Mouse (Mus musculus): ENCODE measurements at regions not wholly inside any gene's neighbourhood (a gene's known extent, or its start where the extent isn't known, plus 50 kb on each side); places are given as distances from the start of the nearest gene placed in this dataset.
"Not testable (repeated sequence)": the region's sequence is repeated elsewhere in the genome, so short reads cannot be mapped to it uniquely, and the experiment has no call there.

DNA sequence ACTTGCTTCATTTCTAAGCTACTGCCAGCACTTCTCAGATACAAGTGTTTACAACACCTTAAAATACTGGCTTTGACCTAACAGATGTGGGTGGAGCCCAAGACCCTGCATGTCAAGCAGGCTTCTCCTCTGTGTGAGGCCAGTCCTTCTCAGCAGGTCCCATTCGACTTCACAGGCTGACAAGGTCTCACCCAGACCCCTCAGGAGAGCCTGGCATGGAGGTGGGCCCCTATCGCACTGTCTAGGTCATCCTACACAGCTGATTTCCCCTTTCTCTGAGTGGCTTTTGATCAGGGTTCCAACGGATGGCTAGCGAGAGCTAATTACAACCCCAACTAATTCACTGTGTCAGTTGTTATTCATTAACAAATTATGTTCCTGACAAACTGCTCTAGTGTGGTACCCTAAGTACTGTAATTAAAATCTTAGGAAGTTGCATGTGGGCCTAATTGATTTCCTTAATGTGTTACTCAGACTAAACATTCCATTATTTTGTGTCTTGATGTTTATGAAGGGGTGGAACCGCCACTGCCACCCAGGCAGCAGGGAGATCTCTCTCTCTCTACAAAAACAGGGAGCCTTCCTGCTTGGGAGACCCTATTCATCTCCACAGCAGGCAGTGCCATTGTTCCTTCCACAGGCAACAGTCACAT lies 73.4 kb upstream of the Rad23b start:
- TF ChIP-seq CTCF (IDR thresholded peaks at IDR 0.05; ENCODE audit: extremely low read depth, insufficient read length, insufficient replicate concordance, low read depth, low read length) (no peak), POLR2A (IDR thresholded peaks at IDR 0.05; ENCODE audit: low read depth, low read length) (no peak)
- H3K4me1 ChIP-seq (ENCODE audit: control insufficient read depth, insufficient read depth, insufficient read length, low read length) = no peaks in the 10 kb centered on the region
- WGBS = 33% methylated on average over 5 of the region's 5 CpGs
- H3K27me3 ChIP-seq (ENCODE audit: control insufficient read depth, insufficient read depth, low read length) = no peaks in the 10 kb centered on the region
- H3K4me3 ChIP-seq (ENCODE audit: low read depth, low read length) = no peak overlapping the region
- H3K36me3 ChIP-seq (ENCODE audit: control insufficient read depth, insufficient read depth, low read length) = no peaks in the 10 kb centered on the region
- no peak overlapping the region for H3K27ac ChIP-seq (ENCODE audit: insufficient read depth, low read depth, low read length)

DNA sequence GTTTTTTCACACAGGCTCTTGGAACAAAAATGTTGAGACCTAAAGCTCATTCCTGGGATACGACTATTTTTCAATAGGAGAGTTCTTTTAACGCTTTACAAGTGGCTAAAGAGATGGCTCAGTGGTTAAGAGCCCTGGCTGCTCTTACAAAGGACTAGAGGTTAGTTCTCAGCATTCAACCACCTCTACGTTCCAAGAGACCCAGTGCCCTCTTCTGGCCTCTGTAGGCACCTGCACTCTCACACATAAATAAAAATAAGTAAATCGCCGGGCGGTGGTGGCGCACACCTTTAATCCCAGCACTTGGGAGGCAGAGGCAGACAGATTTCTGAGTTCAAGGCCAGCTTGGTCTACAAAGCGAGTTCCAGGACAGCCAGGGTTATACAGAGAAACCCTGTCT lies 70.5 kb upstream of the Rad23b start:
- WGBS = 91% methylated on average over 8 of the region's 8 CpGs
- not testable (repeated sequence) for H3K36me3 ChIP-seq (ENCODE audit: control insufficient read depth, insufficient read depth, low read length); H3K27ac ChIP-seq (ENCODE audit: insufficient read depth, low read depth, low read length); H3K27me3 ChIP-seq (ENCODE audit: control insufficient read depth, insufficient read depth, low read length); H3K4me3 ChIP-seq (ENCODE audit: low read depth, low read length); H3K4me1 ChIP-seq (ENCODE audit: control insufficient read depth, insufficient read depth, insufficient read length, low read length)

DNA sequence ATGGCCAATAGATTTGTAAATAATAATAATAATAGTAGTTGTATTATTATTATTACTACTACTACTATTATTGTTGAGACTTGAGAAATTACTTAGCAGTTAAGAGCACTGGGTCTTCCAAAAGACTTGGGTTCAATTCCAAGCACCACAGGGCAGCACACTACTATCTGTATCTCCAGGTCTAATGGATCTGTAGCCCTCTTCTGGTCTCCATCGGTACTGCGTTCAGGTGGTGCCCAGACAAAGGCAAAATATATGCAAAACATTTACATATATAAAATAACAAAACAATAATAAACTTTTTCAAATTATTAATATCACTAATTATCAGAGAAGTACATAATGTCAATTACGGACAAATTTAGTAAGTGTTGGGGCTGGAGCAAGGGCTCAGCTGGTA lies 69.1 kb upstream of the Rad23b start:
- H3K36me3 ChIP-seq (ENCODE audit: control insufficient read depth, insufficient read depth, low read length) = no peaks in the 10 kb centered on the region
- no peaks in the 10 kb centered on the region for H3K27me3 ChIP-seq (ENCODE audit: control insufficient read depth, insufficient read depth, low read length)
- H3K27ac ChIP-seq (ENCODE audit: insufficient read depth, low read depth, low read length) = no peak overlapping the region
- TF ChIP-seq CTCF (IDR thresholded peaks at IDR 0.05; ENCODE audit: extremely low read depth, insufficient read length, insufficient replicate concordance, low read depth, low read length) (no peak), POLR2A (IDR thresholded peaks at IDR 0.05; ENCODE audit: low read depth, low read length) (no peak)
- WGBS = 81% methylated on average over 3 of the region's 3 CpGs
- H3K4me3 ChIP-seq (ENCODE audit: low read depth, low read length) = no peak overlapping the region
- no peaks in the 10 kb centered on the region for H3K4me1 ChIP-seq (ENCODE audit: control insufficient read depth, insufficient read depth, insufficient read length, low read length)

DNA sequence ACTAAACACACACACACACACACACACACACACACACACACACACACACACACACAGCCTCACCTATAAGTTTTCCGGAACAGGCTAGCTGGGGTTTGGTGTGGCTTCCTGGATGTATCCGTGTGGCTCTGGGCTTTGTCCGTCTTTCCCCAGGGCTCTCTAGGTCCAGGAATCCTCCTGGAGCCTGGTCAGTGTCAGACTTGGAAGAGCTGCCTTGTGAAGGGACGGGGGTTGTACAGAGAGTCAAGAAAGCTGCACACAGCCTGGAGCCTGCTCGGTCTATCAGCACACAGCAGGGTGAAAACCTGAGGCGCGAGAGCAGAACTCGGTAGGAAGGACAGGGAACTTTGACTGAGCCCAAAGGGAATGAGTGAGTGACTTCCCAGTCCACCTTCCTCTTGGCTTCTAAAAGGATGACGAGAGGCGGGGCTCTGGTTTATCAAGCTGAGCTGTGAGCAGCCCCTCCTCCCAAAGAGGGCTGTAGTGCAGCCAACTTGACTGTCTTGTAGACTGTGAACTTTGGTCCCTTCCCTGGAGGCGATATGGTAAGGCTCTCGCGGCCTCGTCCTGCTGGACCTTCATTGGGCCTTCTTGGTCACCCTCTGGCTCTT lies 68.3 kb upstream of the Rad23b start:
- WGBS = 62% methylated on average over 14 of the region's 14 CpGs
- Histone ChIP-seq H3K27me3 (ENCODE audit: control insufficient read depth, insufficient read depth, low read length) (no peaks in the 10 kb centered on the region), H3K4me3 (ENCODE audit: low read depth, low read length) (no peak overlapping the region), H3K36me3 (ENCODE audit: control insufficient read depth, insufficient read depth, low read length) (no peaks in the 10 kb centered on the region), H3K27ac (ENCODE audit: insufficient read depth, low read depth, low read length) (no peak overlapping the region), H3K4me1 (ENCODE audit: control insufficient read depth, insufficient read depth, insufficient read length, low read length) (no peaks in the 10 kb centered on the region)
- TF ChIP-seq POLR2A (IDR thresholded peaks at IDR 0.05; ENCODE audit: low read depth, low read length) (no peak), CTCF (IDR thresholded peaks at IDR 0.05; ENCODE audit: extremely low read depth, insufficient read length, insufficient replicate concordance, low read depth, low read length) (no peak)

DNA sequence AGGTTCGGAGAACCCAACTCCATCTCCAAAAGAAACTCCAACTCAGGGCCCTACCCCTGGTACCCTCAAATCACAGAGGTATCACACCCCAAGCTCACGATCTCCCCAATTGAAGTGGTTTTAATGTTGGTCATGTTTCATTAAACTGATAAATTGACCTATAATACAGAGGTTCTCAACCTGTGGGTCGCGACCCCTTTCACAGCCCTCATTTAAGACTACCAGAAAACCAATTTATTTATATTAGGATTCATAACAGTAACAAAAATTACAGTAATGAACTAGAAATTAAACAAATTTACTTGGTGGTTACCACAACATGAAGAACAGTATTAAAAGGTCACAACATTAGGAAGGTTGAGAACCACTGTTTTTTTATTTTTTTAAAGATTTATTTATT lies 67.4 kb upstream of the Rad23b start:
- Histone ChIP-seq H3K27me3 (ENCODE audit: control insufficient read depth, insufficient read depth, low read length) (no peaks in the 10 kb centered on the region), H3K36me3 (ENCODE audit: control insufficient read depth, insufficient read depth, low read length) (no peaks in the 10 kb centered on the region), H3K4me1 (ENCODE audit: control insufficient read depth, insufficient read depth, insufficient read length, low read length) (no peaks in the 10 kb centered on the region), H3K27ac (ENCODE audit: insufficient read depth, low read depth, low read length) (no peak overlapping the region), H3K4me3 (ENCODE audit: low read depth, low read length) (no peak overlapping the region)
- TF ChIP-seq POLR2A (IDR thresholded peaks at IDR 0.05; ENCODE audit: low read depth, low read length) = no peak
- TF ChIP-seq CTCF (IDR thresholded peaks at IDR 0.05; ENCODE audit: extremely low read depth, insufficient read length, insufficient replicate concordance, low read depth, low read length) = no peak
- WGBS = 88% methylated on average over 4 of the region's 4 CpGs

DNA sequence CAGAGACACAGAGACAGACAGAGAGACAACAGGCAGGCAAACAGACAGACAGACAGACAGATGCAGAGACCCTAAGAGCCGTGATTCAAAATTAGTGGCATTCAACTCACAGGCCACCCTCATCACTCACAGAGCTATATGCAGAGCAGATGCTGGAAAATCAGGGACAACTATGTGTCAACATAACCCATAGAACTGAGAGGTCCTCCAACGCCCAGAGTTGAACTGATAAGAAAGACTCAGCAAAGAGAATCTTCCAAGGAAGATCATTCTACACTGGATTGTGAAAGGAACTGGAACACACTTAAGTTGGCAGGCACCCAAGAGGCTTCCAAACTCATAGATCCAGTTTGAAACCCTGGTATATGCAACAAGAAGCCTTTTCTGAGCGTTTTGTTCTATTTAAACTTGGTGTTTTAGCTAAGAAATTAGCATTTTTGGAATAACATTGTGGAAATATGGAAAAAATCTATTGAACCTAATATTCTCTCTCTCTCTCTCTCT lies 65.1 kb upstream of the Rad23b start:
- H3K27ac ChIP-seq (ENCODE audit: insufficient read depth, low read depth, low read length) = no peak overlapping the region
- H3K36me3 ChIP-seq (ENCODE audit: control insufficient read depth, insufficient read depth, low read length) = no peaks in the 10 kb centered on the region
- no peaks in the 10 kb centered on the region; the same call in 1 of the 2 replicates for H3K4me1 ChIP-seq (ENCODE audit: control insufficient read depth, insufficient read depth, insufficient read length, low read length)
- no peaks in the 10 kb centered on the region for H3K27me3 ChIP-seq (ENCODE audit: control insufficient read depth, insufficient read depth, low read length)
- whole genome bisulfite sequencing = 38% methylated on average over 3 of the region's 3 CpGs
- TF ChIP-seq POLR2A (IDR thresholded peaks at IDR 0.05; ENCODE audit: low read depth, low read length) = no peak
- no peak for TF ChIP-seq CTCF (IDR thresholded peaks at IDR 0.05; ENCODE audit: extremely low read depth, insufficient read length, insufficient replicate concordance, low read depth, low read length)
- no peak overlapping the region for H3K4me3 ChIP-seq (ENCODE audit: low read depth, low read length)

DNA sequence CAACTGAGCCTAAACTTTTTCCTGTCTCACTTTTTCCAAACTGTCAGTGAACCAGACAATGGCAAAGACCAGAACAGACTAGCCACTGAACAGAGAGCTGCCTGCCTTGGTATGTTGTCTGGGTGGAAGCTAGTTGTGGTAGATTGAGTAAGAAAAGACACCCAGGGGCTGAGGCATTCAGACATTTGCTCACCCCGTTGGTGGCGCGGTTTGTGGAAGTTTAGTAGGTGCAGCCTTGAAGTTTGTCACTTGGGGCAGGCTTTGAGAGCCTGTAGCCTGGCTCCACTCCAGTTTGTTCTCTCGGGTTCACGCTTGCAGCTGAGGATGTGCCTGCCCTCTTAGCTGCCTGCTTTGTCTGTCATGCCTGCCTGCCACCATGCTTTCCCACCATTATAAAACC lies 64.2 kb upstream of the Rad23b start:
- TF ChIP-seq POLR2A (IDR thresholded peaks at IDR 0.05; ENCODE audit: low read depth, low read length) (no peak), CTCF (IDR thresholded peaks at IDR 0.05; ENCODE audit: extremely low read depth, insufficient read length, insufficient replicate concordance, low read depth, low read length) (no peak)
- H3K4me1 ChIP-seq (ENCODE audit: control insufficient read depth, insufficient read depth, insufficient read length, low read length) = no peaks in the 10 kb centered on the region; the same call in 1 of the 2 replicates
- H3K27me3 ChIP-seq (ENCODE audit: control insufficient read depth, insufficient read depth, low read length) = no peaks in the 10 kb centered on the region
- no peak overlapping the region for H3K4me3 ChIP-seq (ENCODE audit: low read depth, low read length)
- H3K27ac ChIP-seq (ENCODE audit: insufficient read depth, low read depth, low read length) = no peak overlapping the region
- H3K36me3 ChIP-seq (ENCODE audit: control insufficient read depth, insufficient read depth, low read length) = no peaks in the 10 kb centered on the region
- 12% methylated on average over 5 of the region's 5 CpGs for WGBS

All from small intestine, adult 2 months (tissue).